Mouse (Mus musculus): ENCODE data around the gene Oscp1. TPM values are rescaled to one million over a fixed set of nuclear protein-coding genes. Genes with fewer than 3 reads are reported as not detected.
A peak's percentile ranks its signal among the peaks of the same experiment; 100 is the strongest.

Gene Oscp1
- total and polyA plus RNA-seq, 2 experiments from 2014 or later: 20.2 to 46.6 TPM

DNA sequence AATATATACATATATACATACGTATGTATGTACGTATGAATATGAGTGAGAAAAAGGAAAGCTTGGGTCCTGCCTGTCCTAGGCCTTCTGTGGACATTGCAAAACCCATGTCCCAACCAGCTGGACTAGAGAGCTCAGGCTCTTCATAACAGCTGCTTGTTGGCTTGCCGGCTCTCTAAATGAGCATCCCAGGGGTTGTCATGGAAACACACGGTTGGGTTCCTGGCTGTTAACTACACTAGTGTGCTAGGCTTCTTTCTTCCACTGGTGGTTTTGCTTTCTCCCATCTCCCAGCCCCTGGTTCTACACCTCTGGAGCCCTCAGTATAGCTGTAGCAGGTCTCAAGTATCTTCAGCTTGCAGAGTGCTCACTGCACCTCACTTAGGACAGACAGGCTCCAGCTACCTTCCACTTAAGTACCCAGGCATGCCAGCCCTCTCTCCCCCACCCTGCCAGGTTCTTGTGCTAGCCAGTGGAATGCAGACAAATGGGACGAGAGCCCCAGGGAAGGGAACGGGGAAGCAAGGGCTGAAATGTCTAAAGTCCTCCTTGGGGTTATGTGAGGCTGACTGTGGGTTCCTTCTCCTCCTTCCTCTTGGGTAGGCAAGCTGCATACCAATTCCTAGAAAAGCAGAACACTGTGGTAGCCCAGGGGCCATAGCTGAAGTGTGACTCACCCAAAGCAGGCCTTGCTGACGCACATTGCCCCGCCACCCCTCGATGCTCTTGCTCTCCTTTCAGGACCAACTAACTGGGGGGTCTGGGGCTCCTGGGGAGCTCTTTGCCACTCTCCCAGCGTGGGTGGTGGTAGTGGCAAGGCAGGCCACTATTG is 73.1 kb downstream of the Oscp1 start:
- Histone ChIP-seq H3K9ac (replicated peaks; ENCODE audit: low read length) (no peak overlapping the region), H3K4me3 (ENCODE audit: low read length) (no peak overlapping the region), H3K4me1 (ENCODE audit: insufficient read depth, low read length) (peaks cover 15% of the 10 kb centered on the region; the same call in 1 of the 2 replicates), H3K27ac (peak overlapping the region; percentile 71), H3K4me2 (ENCODE audit: low read depth, low read length) (no peak overlapping the region), H3K36me3 (ENCODE audit: insufficient read depth, low read length) (peaks cover 40% of the 10 kb centered on the region), H3K27me3 (ENCODE audit: insufficient read depth, low read length) (no peaks in the 10 kb centered on the region), H3K9me3 (ENCODE audit: low read length) (no peaks in the 10 kb centered on the region)
- DNase-seq (ENCODE audit: low spot score) (peak; percentile 89), ATAC-seq (peak; percentile 87)
- no peak for TF ChIP-seq CTCF (IDR thresholded peaks at IDR 0.05; ENCODE audit: low read depth)
- 50% methylated on average over 10 of the region's 10 CpGs for WGBS

- DNase-seq (ENCODE audit: low spot score) (no peak), ATAC-seq (0 out of 2 replicates have a peak, but pooled peaks have one; percentile 4)
- Histone ChIP-seq H3K27ac (peak overlapping the region; percentile 71), H3K27me3 (ENCODE audit: insufficient read depth, low read length) (no peaks in the 10 kb centered on the region), H3K4me1 (ENCODE audit: insufficient read depth, low read length) (peaks cover 15% of the 10 kb centered on the region; the same call in 1 of the 2 replicates), H3K4me2 (ENCODE audit: low read depth, low read length) (no peak overlapping the region), H3K9ac (replicated peaks; ENCODE audit: low read length) (no peak overlapping the region), H3K9me3 (ENCODE audit: low read length) (no peaks in the 10 kb centered on the region), H3K4me3 (ENCODE audit: low read length) (no peak overlapping the region), H3K36me3 (ENCODE audit: insufficient read depth, low read length) (peaks cover 43% of the 10 kb centered on the region)
- no peak for TF ChIP-seq CTCF (IDR thresholded peaks at IDR 0.05; ENCODE audit: low read depth)
- WGBS: 65% methylated on average over 6 of the region's 6 CpGs
Measured at GRCm38 (mm10) chr4:126132636-126133264, 74.4 kb downstream of the Oscp1 start.

DNA sequence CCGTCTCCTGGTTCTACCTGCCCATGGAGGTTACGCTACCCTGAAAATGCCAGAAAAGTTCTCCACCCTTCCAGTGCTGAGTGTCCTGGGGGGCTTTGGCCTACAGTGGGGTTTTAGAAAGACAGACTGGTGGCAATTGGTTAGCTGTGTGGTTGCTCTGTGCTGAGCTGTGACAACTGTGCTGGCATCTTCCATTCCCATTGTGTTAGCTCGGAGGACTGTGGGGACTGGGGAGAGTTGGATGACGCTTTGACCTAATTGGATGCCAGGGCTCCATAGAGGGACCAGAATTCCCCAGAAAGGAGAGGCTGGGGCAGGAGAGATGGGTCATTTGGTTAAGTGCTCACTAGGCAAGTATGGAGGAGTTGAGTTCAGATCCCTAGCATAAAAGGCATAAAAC is 75.9 kb downstream of the Oscp1 start:
- peaks cover 15% of the 10 kb centered on the region; the same call in 1 of the 2 replicates for H3K4me1 ChIP-seq (ENCODE audit: insufficient read depth, low read length)
- peaks cover 47% of the 10 kb centered on the region for H3K36me3 ChIP-seq (ENCODE audit: insufficient read depth, low read length)
- H3K4me3 ChIP-seq (ENCODE audit: low read length): no peak overlapping the region
- no peaks in the 10 kb centered on the region for H3K9me3 ChIP-seq (ENCODE audit: low read length)
- WGBS: 89% methylated on average over 4 of the region's 4 CpGs
- TF ChIP-seq CTCF (IDR thresholded peaks at IDR 0.05; ENCODE audit: low read depth): no peak
- H3K27ac ChIP-seq: no peak overlapping the region
- DNase-seq (ENCODE audit: low spot score): no peak
- H3K4me2 ChIP-seq (ENCODE audit: low read depth, low read length): no peak overlapping the region
- H3K27me3 ChIP-seq (ENCODE audit: insufficient read depth, low read length): no peaks in the 10 kb centered on the region
- H3K9ac ChIP-seq (replicated peaks; ENCODE audit: low read length): no peak overlapping the region
- no peak for ATAC-seq

- peaks cover 15% of the 10 kb centered on the region; the same call in 1 of the 2 replicates for H3K4me1 ChIP-seq (ENCODE audit: insufficient read depth, low read length)
- H3K27ac ChIP-seq: no peak overlapping the region
- H3K9me3 ChIP-seq (ENCODE audit: low read length): no peaks in the 10 kb centered on the region
- no peaks in the 10 kb centered on the region for H3K27me3 ChIP-seq (ENCODE audit: insufficient read depth, low read length)
- no peak overlapping the region for H3K4me3 ChIP-seq (ENCODE audit: low read length)
- 74% methylated on average over 4 of the region's 4 CpGs for WGBS
- H3K36me3 ChIP-seq (ENCODE audit: insufficient read depth, low read length): peaks cover 47% of the 10 kb centered on the region
- DNase-seq (ENCODE audit: low spot score) (no peak), ATAC-seq (no peak)
- H3K9ac ChIP-seq (replicated peaks; ENCODE audit: low read length): no peak overlapping the region
- H3K4me2 ChIP-seq (ENCODE audit: low read depth, low read length): no peak overlapping the region
- no peak for TF ChIP-seq CTCF (IDR thresholded peaks at IDR 0.05; ENCODE audit: low read depth)
Measured at GRCm38 (mm10) chr4:126134639-126135038, 76.3 kb downstream of the Oscp1 start.

- Histone ChIP-seq H3K36me3 (ENCODE audit: insufficient read depth, low read length) (peaks cover 48% of the 10 kb centered on the region), H3K27me3 (ENCODE audit: insufficient read depth, low read length) (no peaks in the 10 kb centered on the region), H3K27ac (no peak overlapping the region), H3K4me1 (ENCODE audit: insufficient read depth, low read length) (0 out of 2 replicates have a peak, but pooled peaks cover under 1% of the 10 kb centered on the region), H3K9ac (replicated peaks; ENCODE audit: low read length) (no peak overlapping the region), H3K4me2 (ENCODE audit: low read depth, low read length) (no peak overlapping the region), H3K9me3 (ENCODE audit: low read length) (no peaks in the 10 kb centered on the region), H3K4me3 (ENCODE audit: low read length) (no peak overlapping the region)
- DNase-seq (ENCODE audit: low spot score) (no peak), ATAC-seq (no peak)
- no peak for TF ChIP-seq CTCF (IDR thresholded peaks at IDR 0.05; ENCODE audit: low read depth)
- 77% methylated on average over 4 of the region's 4 CpGs for WGBS
Measured at GRCm38 (mm10) chr4:126137773-126138172, 79.4 kb downstream of the Oscp1 start.

GRCm38 (mm10) chr4:126141021-126141420 is 82.7 kb downstream of the Oscp1 start:
- Histone ChIP-seq H3K27ac (no peak overlapping the region), H3K9ac (replicated peaks; ENCODE audit: low read length) (no peak overlapping the region), H3K27me3 (ENCODE audit: insufficient read depth, low read length) (no peaks in the 10 kb centered on the region), H3K4me3 (ENCODE audit: low read length) (no peak overlapping the region), H3K4me1 (ENCODE audit: insufficient read depth, low read length) (no peaks in the 10 kb centered on the region), H3K36me3 (ENCODE audit: insufficient read depth, low read length) (peaks cover 38% of the 10 kb centered on the region), H3K9me3 (ENCODE audit: low read length) (no peaks in the 10 kb centered on the region), H3K4me2 (ENCODE audit: low read depth, low read length) (no peak overlapping the region)
- TF ChIP-seq CTCF (IDR thresholded peaks at IDR 0.05; ENCODE audit: low read depth): no peak
- no peak for ATAC-seq
- no peak for DNase-seq (ENCODE audit: low spot score)
- WGBS: 86% methylated on average over 5 of the region's 5 CpGs

Other genes starting within 250 kb of the Oscp1 start
- gene Csf3r, start 34.0 kb upstream of the Oscp1 start, total RNA-seq (2014; rRNA removed): 0.93 and 1.7 TPM in 2 replicates
- gene Csf3r, start 34.0 kb upstream of the Oscp1 start, polyA plus RNA-seq (2015; fragmentation: Nextera tagmentation; extraction: Ambion mirVana): 0.91 and 0.95 TPM in 2 replicates
- gene Mrps15, start 11.6 kb upstream of the Oscp1 start, total RNA-seq (2014; rRNA removed): 33.9 and 45.1 TPM in 2 replicates
- 130 and 142 TPM in 2 replicates for gene Mrps15, start 11.6 kb upstream of the Oscp1 start, polyA plus RNA-seq (2015; fragmentation: Nextera tagmentation; extraction: Ambion mirVana)
- 25.1 and 54.7 TPM in 2 replicates for gene Lsm10, start 38.1 kb downstream of the Oscp1 start, total RNA-seq (2014; rRNA removed)
- 42.8 and 42.9 TPM in 2 replicates for gene Lsm10, start 38.1 kb downstream of the Oscp1 start, polyA plus RNA-seq (2015; fragmentation: Nextera tagmentation; extraction: Ambion mirVana)
- 19.9 and 23.3 TPM in 2 replicates for gene Stk40, start 45.4 kb downstream of the Oscp1 start, total RNA-seq (2014; rRNA removed)
- 17.6 and 19.7 TPM in 2 replicates for gene Stk40, start 45.4 kb downstream of the Oscp1 start, polyA plus RNA-seq (2015; fragmentation: Nextera tagmentation; extraction: Ambion mirVana)
- 24.9 and 25.6 TPM in 2 replicates for gene Eva1b, start 89.2 kb downstream of the Oscp1 start, total RNA-seq (2014; rRNA removed)
- gene Eva1b, start 89.2 kb downstream of the Oscp1 start, polyA plus RNA-seq (2015; fragmentation: Nextera tagmentation; extraction: Ambion mirVana): 11.6 and 12.3 TPM in 2 replicates
- 0.63 and 1.2 TPM in 2 replicates for gene Sh3d21, start 104.9 kb downstream of the Oscp1 start, total RNA-seq (2014; rRNA removed)
- 2.2 and 2.6 TPM in 2 replicates for gene Sh3d21, start 104.9 kb downstream of the Oscp1 start, polyA plus RNA-seq (2015; fragmentation: Nextera tagmentation; extraction: Ambion mirVana)
- gene Thrap3, start 144.2 kb downstream of the Oscp1 start, total RNA-seq (2014; rRNA removed): 85.7 and 128 TPM in 2 replicates
- 108 and 123 TPM in 2 replicates for gene Thrap3, start 144.2 kb downstream of the Oscp1 start, polyA plus RNA-seq (2015; fragmentation: Nextera tagmentation; extraction: Ambion mirVana)
- gene Map7d1, start 197.8 kb downstream of the Oscp1 start, total RNA-seq (2014; rRNA removed): 106 and 109 TPM in 2 replicates
- 51.0 and 54.6 TPM in 2 replicates for gene Map7d1, start 197.8 kb downstream of the Oscp1 start, polyA plus RNA-seq (2015; fragmentation: Nextera tagmentation; extraction: Ambion mirVana)
- 88.9 and 97.4 TPM in 2 replicates for gene Trappc3, start 203.8 kb downstream of the Oscp1 start, total RNA-seq (2014; rRNA removed)
- gene Trappc3, start 203.8 kb downstream of the Oscp1 start, polyA plus RNA-seq (2015; fragmentation: Nextera tagmentation; extraction: Ambion mirVana): 187 and 188 TPM in 2 replicates
- 11.6 and 17.7 TPM in 2 replicates for gene Col8a2, start 228.2 kb downstream of the Oscp1 start, total RNA-seq (2014; rRNA removed)
- gene Col8a2, start 228.2 kb downstream of the Oscp1 start, polyA plus RNA-seq (2015; fragmentation: Nextera tagmentation; extraction: Ambion mirVana): 5.5 and 5.9 TPM in 2 replicates